Mouse (Mus musculus): ENCODE measurements around the gene AC170998.1. TPM values are rescaled to one million over a fixed set of nuclear protein-coding genes. Genes with fewer than 3 reads are reported as not detected.
A peak's percentile ranks its signal among the peaks of the same experiment; 100 is the strongest.

Gene AC170998.1
- polyA plus RNA-seq, 1 experiment: 0.15 TPM

DNA sequence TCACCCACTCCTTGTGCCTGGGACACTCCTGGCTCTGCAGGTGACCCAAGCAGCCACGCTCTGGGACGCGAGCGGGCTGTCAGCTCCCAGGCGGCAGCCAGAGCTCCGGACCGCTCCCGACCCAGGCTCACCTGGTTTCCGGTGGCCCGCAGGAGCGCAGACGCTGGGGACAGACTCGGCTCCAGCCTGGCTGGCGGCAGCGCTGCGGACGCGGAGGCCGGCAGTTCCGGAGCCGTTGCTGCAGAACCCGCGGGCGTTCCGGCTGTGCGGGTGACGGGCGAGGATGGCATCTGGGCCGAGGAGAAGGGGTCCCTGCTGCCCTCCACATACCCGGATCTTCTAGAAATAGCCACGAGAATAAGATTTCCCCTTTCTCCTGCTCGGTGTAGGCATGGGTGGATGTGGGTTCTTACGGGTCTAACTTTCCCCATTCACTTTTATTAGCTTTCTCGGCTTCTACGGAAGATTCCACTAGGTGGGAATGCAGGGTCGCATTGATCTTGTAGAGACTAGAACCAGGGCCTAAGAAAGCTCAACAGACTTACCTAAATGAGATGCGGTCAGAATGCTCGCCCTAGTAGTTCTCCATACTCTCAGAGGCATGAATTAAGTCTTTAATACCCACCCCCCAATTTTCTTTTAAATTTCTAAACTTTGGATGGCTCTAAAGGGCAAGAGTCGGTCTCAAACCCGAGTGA is 36.1 kb upstream of the AC170998.1 start, which contains the start of gene Slc26a8:
Slc26a8 (minus strand) TSS at position 648 of the 698 bp plus-strand sequence.
- TF ChIP-seq FOSL1 (IDR thresholded peaks at IDR 0.05; ENCODE audit: insufficient read depth, low read length, poor library complexity, severe bottlenecking): no peak
- no peak for TF ChIP-seq MAX (IDR thresholded peaks at IDR 0.05)
- no peak for TF ChIP-seq CEBPB (IDR thresholded peaks at IDR 0.05; ENCODE audit: low read depth)
- TF ChIP-seq MYOG (IDR thresholded peaks at IDR 0.05; ENCODE audit: control insufficient read depth, extremely low read depth, insufficient read length): no peak
- no peak for TF ChIP-seq USF1 (IDR thresholded peaks at IDR 0.05; ENCODE audit: low read depth)
- TF ChIP-seq CTCF (IDR thresholded peaks at IDR 0.05; ENCODE audit: control insufficient read depth, insufficient read depth, insufficient read length): no peak
- TF ChIP-seq MYOD1 (IDR thresholded peaks at IDR 0.05; ENCODE audit: control insufficient read depth, insufficient read length, low read depth): no peak
- H3K27me3 ChIP-seq (ENCODE audit: control insufficient read depth, insufficient read depth, insufficient read length): no peaks in the 10 kb centered on the region
- peaks cover 29% of the 10 kb centered on the region for H3K79me3 ChIP-seq (ENCODE audit: low read depth)
- peak within 1 kb of the TSS; percentile 85 for H3ac ChIP-seq (ENCODE audit: control insufficient read depth, insufficient read length, low read depth)
- peaks cover 36% of the 10 kb centered on the region for H3K79me2 ChIP-seq (ENCODE audit: control insufficient read depth, insufficient read depth)
- peaks cover 17% of the 10 kb centered on the region for H3K36me3 ChIP-seq (ENCODE audit: control insufficient read depth, insufficient read depth)
- peak within 1 kb of the TSS; percentile 26 for H3K4me3 ChIP-seq (ENCODE audit: insufficient read depth, poor library complexity, severe bottlenecking)

DNA sequence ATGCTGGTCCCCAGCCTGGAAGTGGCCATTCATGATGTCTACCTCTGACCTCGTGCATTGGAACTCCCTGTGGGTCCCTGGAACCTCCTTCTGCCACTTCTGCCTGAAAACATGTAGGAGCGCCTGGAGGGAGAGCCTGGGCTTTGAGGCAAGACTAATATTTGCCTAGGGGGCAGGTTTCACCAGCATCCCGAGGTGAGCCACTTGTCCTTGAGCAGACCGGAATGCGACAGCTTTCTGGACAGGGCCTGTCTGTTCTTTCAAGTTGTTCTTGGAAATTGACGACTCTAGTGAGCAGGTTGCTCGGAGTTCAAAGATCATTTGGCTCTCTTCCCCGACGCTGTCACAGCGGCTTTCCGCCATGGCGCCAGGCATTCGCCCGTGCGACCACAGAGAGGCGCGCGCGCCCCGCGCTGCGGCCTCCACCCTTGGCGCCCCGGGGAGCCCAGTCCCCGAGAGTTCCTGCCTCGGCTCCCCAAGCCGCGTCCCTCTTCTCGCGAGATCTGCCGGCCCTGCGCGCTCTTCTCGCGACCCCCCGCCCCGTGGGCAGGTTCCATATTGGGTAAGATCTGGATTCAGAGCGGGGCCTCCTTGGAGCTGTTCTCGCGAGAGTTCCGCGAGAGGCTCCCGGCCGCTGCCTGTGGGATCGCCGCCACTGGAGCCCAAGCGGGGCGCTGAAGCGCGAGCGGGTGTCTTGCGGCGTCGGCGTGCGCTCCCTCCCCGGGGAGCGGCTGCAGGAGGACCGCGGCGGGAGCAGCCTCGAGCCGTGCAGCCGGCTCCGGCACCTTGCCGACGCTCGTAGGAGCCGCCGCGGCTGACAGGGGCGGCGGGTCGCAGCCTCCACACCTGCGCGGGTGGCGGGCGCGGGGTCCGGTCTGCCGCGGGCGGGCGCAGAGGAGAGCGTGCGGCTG is 34.9 kb upstream of the AC170998.1 start, which contains the start of gene Mapk14:
Mapk14 (plus strand) TSS at position 554 of the 911 bp plus-strand sequence.
- TF ChIP-seq MYOG (IDR thresholded peaks at IDR 0.05; ENCODE audit: control insufficient read depth, extremely low read depth, insufficient read length): no peak
- peak; percentile 97 for TF ChIP-seq CTCF (IDR thresholded peaks at IDR 0.05; ENCODE audit: control insufficient read depth, insufficient read depth, insufficient read length)
- TF ChIP-seq CEBPB (IDR thresholded peaks at IDR 0.05; ENCODE audit: low read depth): peak; percentile 54
- Histone ChIP-seq H3K4me3 (ENCODE audit: insufficient read depth, poor library complexity, severe bottlenecking) (peak within 1 kb of the TSS; percentile 86), H3K79me2 (ENCODE audit: control insufficient read depth, insufficient read depth) (peaks cover 49% of the 10 kb centered on the region), H3K36me3 (ENCODE audit: control insufficient read depth, insufficient read depth) (peaks cover 25% of the 10 kb centered on the region), H3K79me3 (ENCODE audit: low read depth) (peaks cover 41% of the 10 kb centered on the region), H3ac (ENCODE audit: control insufficient read depth, insufficient read length, low read depth) (peak within 1 kb of the TSS; percentile 99), H3K27me3 (ENCODE audit: control insufficient read depth, insufficient read depth, insufficient read length) (no peaks in the 10 kb centered on the region)

DNA sequence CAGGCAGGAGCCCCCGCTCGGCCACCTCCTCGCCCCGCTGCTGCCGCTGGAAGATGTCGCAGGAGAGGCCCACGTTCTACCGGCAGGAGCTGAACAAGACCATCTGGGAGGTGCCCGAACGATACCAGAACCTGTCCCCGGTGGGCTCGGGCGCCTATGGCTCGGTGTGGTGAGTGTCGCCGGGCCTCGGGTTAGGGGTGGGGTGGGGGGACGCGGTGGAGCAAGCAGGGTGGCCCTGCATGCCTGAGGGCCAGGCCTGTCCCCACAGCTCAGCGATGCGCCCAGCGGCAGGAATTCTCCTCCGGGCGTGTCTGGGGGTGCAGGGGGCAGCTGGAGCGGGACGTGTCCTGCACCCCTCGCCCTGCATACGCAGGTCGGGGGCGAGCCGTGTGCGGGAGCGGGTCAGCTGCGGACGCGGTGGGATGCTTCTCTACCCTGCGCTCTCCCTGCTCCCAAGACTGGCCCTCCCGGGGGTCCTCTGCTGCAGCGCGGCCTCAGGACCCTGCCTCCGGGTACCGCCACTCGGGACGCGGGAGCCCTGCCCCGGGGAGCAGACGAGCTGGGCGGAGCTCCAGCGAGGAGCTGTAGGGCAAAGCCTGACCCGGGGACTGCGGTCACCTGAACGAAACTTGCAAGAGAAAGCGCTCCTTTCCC is 34.1 kb upstream of the AC170998.1 start:
- peaks cover 49% of the 10 kb centered on the region for H3K79me3 ChIP-seq (ENCODE audit: low read depth)
- no peak for TF ChIP-seq CEBPB (IDR thresholded peaks at IDR 0.05; ENCODE audit: low read depth)
- peak; percentile 13 for TF ChIP-seq CTCF (IDR thresholded peaks at IDR 0.05; ENCODE audit: control insufficient read depth, insufficient read depth, insufficient read length)
- TF ChIP-seq MAX (IDR thresholded peaks at IDR 0.05): no peak
- TF ChIP-seq USF1 (IDR thresholded peaks at IDR 0.05; ENCODE audit: low read depth): no peak
- H3K36me3 ChIP-seq (ENCODE audit: control insufficient read depth, insufficient read depth): peaks cover 25% of the 10 kb centered on the region
- peak overlapping the region; percentile 99 for H3ac ChIP-seq (ENCODE audit: control insufficient read depth, insufficient read length, low read depth)
- H3K79me2 ChIP-seq (ENCODE audit: control insufficient read depth, insufficient read depth): peaks cover 57% of the 10 kb centered on the region
- H3K27me3 ChIP-seq (ENCODE audit: control insufficient read depth, insufficient read depth, insufficient read length): no peaks in the 10 kb centered on the region
- peak overlapping the region; percentile 86 for H3K4me3 ChIP-seq (ENCODE audit: insufficient read depth, poor library complexity, severe bottlenecking)

DNA sequence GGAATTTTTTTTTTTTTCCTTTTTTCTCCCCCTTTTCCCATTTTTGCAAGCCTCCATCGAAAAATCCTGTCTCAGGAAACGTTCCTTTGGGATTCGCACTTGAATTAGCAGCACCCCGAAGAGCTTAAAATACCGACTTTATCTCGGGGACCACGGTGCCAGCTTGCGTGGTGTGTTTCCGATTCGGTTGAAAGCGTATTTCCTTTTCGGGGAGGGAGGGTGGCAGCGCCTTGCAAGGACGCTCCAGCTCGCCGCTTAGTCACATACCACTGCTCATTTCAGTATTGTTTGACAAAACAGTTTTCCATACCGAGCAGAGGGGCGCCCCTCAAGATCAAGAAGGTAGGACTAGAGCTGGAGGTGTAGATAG is 33.6 kb upstream of the AC170998.1 start:
- peak overlapping the region; percentile 99 for H3ac ChIP-seq (ENCODE audit: control insufficient read depth, insufficient read length, low read depth)

DNA sequence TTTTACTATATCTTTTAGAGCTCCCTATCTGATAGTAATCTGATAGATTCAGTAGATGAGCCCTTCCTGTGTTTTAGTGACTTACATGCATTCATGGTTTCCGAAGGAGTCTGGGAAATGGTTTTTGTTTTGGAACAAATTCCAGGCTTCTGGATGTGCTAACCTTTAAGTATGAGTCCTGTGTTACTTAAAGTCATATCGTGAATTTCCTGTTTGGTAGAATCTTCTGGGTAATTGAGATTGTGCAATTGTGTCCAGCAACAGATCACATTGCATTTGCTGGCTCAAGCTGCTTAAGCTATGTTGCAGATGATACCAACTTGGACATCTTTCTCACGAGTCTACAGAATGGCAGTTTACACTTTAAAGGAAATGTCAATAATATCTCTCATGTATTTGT is 32.8 kb upstream of the AC170998.1 start:
- Histone ChIP-seq H3K79me3 (ENCODE audit: low read depth) (peaks cover 59% of the 10 kb centered on the region), H3K27me3 (ENCODE audit: control insufficient read depth, insufficient read depth, insufficient read length) (no peaks in the 10 kb centered on the region), H3K36me3 (ENCODE audit: control insufficient read depth, insufficient read depth) (peaks cover 30% of the 10 kb centered on the region), H3K4me3 (ENCODE audit: insufficient read depth, poor library complexity, severe bottlenecking) (peak overlapping the region; percentile 86), H3ac (ENCODE audit: control insufficient read depth, insufficient read length, low read depth) (no peak overlapping the region), H3K79me2 (ENCODE audit: control insufficient read depth, insufficient read depth) (peaks cover 70% of the 10 kb centered on the region)
- TF ChIP-seq USF1 (IDR thresholded peaks at IDR 0.05; ENCODE audit: low read depth) (no peak), CEBPB (IDR thresholded peaks at IDR 0.05; ENCODE audit: low read depth) (peak; percentile 86)

More for the DNA sequence above, 33.6 kb upstream of the AC170998.1 start:
- H3K4me3 ChIP-seq (ENCODE audit: insufficient read depth, poor library complexity, severe bottlenecking): peak overlapping the region; percentile 86
- no peaks in the 10 kb centered on the region for H3K27me3 ChIP-seq (ENCODE audit: control insufficient read depth, insufficient read depth, insufficient read length)
- peaks cover 51% of the 10 kb centered on the region for H3K79me3 ChIP-seq (ENCODE audit: low read depth)
- TF ChIP-seq FOSL1 (IDR thresholded peaks at IDR 0.05; ENCODE audit: insufficient read depth, low read length, poor library complexity, severe bottlenecking) (no peak), USF1 (IDR thresholded peaks at IDR 0.05; ENCODE audit: low read depth) (no peak), MYOG (IDR thresholded peaks at IDR 0.05; ENCODE audit: control insufficient read depth, extremely low read depth, insufficient read length) (no peak), MYOD1 (IDR thresholded peaks at IDR 0.05; ENCODE audit: control insufficient read depth, insufficient read length, low read depth) (no peak), MAX (IDR thresholded peaks at IDR 0.05) (no peak), CTCF (IDR thresholded peaks at IDR 0.05; ENCODE audit: control insufficient read depth, insufficient read depth, insufficient read length) (no peak), CEBPB (IDR thresholded peaks at IDR 0.05; ENCODE audit: low read depth) (no peak)
- H3K79me2 ChIP-seq (ENCODE audit: control insufficient read depth, insufficient read depth): peaks cover 62% of the 10 kb centered on the region
- peaks cover 28% of the 10 kb centered on the region for H3K36me3 ChIP-seq (ENCODE audit: control insufficient read depth, insufficient read depth)
